Mouse (Mus musculus): ENCODE data around the gene Oser1.
A peak's percentile ranks its signal among the peaks of the same experiment; 100 is the strongest.

The Oser1 gene

GRCm38 (mm10) chr2:163410211-163410610 lies 14.3 kb downstream of the Oser1 start:
- no peak for ATAC-seq (ENCODE audit: insufficient number of reproducible peaks, low FRiP score, low TSS enrichment)

- ATAC-seq (ENCODE audit: insufficient number of reproducible peaks, low FRiP score, low TSS enrichment), result no peak
Observed at GRCm38 (mm10) chr2:163404037-163404815, 20.3 kb downstream of the Oser1 start.

- ATAC-seq (ENCODE audit: insufficient number of reproducible peaks, low FRiP score, low TSS enrichment), result peak; percentile 42; the same call in 1 of the 2 replicates
Observed at GRCm38 (mm10) chr2:163401221-163401620, 23.3 kb downstream of the Oser1 start.

- ATAC-seq (ENCODE audit: insufficient number of reproducible peaks, low FRiP score, low TSS enrichment), result no peak
Observed at GRCm38 (mm10) chr2:163399222-163399621, 25.3 kb downstream of the Oser1 start.

GRCm38 (mm10) chr2:163398770-163399169 lies 25.7 kb downstream of the Oser1 start:
- ATAC-seq (ENCODE audit: insufficient number of reproducible peaks, low FRiP score, low TSS enrichment), result no peak

GRCm38 (mm10) chr2:163397905-163398304 lies 26.6 kb downstream of the Oser1 start, which contains the start of gene Jph2:
Gene Jph2 (minus strand): TSS chr2:163397993.
- no peak for ATAC-seq (ENCODE audit: insufficient number of reproducible peaks, low FRiP score, low TSS enrichment)

GRCm38 (mm10) chr2:163397071-163397470 lies 27.4 kb downstream of the Oser1 start:
- ATAC-seq (ENCODE audit: insufficient number of reproducible peaks, low FRiP score, low TSS enrichment), result no peak

- ATAC-seq (ENCODE audit: insufficient number of reproducible peaks, low FRiP score, low TSS enrichment), result no peak
Observed at GRCm38 (mm10) chr2:163394977-163395376, 29.5 kb downstream of the Oser1 start.

- no peak for ATAC-seq (ENCODE audit: insufficient number of reproducible peaks, low FRiP score, low TSS enrichment)
Observed at GRCm38 (mm10) chr2:163393976-163394375, 30.5 kb downstream of the Oser1 start.

- ATAC-seq (ENCODE audit: insufficient number of reproducible peaks, low FRiP score, low TSS enrichment), result no peak
Observed at GRCm38 (mm10) chr2:163393241-163393640, 31.3 kb downstream of the Oser1 start.

GRCm38 (mm10) chr2:163392436-163392835 lies 32.1 kb downstream of the Oser1 start:
- no peak for ATAC-seq (ENCODE audit: insufficient number of reproducible peaks, low FRiP score, low TSS enrichment)

GRCm38 (mm10) chr2:163386423-163387190 lies 37.9 kb downstream of the Oser1 start:
- no peak for ATAC-seq (ENCODE audit: insufficient number of reproducible peaks, low FRiP score, low TSS enrichment)

GRCm38 (mm10) chr2:163385126-163385525 lies 39.4 kb downstream of the Oser1 start:
- ATAC-seq (ENCODE audit: insufficient number of reproducible peaks, low FRiP score, low TSS enrichment), result no peak

- no peak for ATAC-seq (ENCODE audit: insufficient number of reproducible peaks, low FRiP score, low TSS enrichment)
Observed at GRCm38 (mm10) chr2:163381246-163381645, 43.3 kb downstream of the Oser1 start.

GRCm38 (mm10) chr2:163379366-163379765 lies 45.1 kb downstream of the Oser1 start:
- no peak for ATAC-seq (ENCODE audit: insufficient number of reproducible peaks, low FRiP score, low TSS enrichment)

GRCm38 (mm10) chr2:163376082-163376481 lies 48.4 kb downstream of the Oser1 start:
- ATAC-seq (ENCODE audit: insufficient number of reproducible peaks, low FRiP score, low TSS enrichment), result no peak

- ATAC-seq (ENCODE audit: insufficient number of reproducible peaks, low FRiP score, low TSS enrichment), result no peak
Observed at GRCm38 (mm10) chr2:163375468-163375867, 49.0 kb downstream of the Oser1 start.

GRCm38 (mm10) chr2:163372627-163373026 lies 51.9 kb downstream of the Oser1 start:
- ATAC-seq (ENCODE audit: insufficient number of reproducible peaks, low FRiP score, low TSS enrichment), result no peak

- no peak for ATAC-seq (ENCODE audit: insufficient number of reproducible peaks, low FRiP score, low TSS enrichment)
Observed at GRCm38 (mm10) chr2:163370175-163370574, 54.3 kb downstream of the Oser1 start.

GRCm38 (mm10) chr2:163364785-163365541 lies 59.5 kb downstream of the Oser1 start:
- ATAC-seq (ENCODE audit: insufficient number of reproducible peaks, low FRiP score, low TSS enrichment), result no peak
